Mouse (Mus musculus): ENCODE data around the gene Klhl21.
A peak's percentile ranks its signal among the peaks of the same experiment; 100 is the strongest.

Gene Klhl21

DNA sequence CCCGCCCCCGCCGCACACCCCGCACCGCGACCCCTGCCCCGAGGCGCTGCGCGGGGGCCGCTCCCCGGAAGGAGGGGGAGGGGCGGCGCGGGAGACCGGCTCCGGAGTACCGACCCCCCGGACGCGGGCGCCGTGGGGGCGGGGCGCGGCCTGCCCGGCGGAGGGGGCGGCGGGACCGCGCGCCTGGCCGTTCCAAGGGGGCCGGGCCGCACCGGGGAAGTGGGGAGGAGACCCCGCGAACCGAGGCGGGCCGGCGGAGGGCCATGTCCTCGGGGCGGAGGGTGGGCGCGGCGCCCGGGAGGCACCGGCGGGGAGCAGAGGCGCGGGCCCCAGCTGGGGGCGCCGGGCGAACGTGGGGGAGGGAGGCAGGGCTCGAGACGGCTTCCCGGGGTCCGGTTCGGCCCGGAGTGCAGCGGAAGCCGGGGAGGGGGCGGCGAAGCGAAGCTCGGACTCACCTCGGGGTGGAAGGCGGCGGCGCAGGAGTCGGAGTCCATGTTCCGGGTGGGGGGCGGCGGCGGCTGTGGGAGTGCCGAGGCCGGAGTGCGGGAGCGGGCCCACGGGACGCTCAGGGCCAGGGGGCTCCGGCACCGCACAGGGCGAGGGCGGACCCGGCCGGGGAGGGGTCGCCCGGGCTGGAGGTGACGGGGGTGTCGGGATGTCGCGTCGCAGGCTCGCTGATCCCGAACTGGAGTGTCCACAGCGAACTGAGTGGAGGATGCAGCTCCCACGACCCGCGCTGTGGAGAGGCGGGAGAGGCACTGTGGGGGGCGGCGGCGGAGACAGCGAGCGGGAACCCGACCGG lies 13.0 kb upstream of the Klhl21 start:
- DNase-seq (ENCODE audit: low read depth, low spot score): peak; percentile 35

DNA sequence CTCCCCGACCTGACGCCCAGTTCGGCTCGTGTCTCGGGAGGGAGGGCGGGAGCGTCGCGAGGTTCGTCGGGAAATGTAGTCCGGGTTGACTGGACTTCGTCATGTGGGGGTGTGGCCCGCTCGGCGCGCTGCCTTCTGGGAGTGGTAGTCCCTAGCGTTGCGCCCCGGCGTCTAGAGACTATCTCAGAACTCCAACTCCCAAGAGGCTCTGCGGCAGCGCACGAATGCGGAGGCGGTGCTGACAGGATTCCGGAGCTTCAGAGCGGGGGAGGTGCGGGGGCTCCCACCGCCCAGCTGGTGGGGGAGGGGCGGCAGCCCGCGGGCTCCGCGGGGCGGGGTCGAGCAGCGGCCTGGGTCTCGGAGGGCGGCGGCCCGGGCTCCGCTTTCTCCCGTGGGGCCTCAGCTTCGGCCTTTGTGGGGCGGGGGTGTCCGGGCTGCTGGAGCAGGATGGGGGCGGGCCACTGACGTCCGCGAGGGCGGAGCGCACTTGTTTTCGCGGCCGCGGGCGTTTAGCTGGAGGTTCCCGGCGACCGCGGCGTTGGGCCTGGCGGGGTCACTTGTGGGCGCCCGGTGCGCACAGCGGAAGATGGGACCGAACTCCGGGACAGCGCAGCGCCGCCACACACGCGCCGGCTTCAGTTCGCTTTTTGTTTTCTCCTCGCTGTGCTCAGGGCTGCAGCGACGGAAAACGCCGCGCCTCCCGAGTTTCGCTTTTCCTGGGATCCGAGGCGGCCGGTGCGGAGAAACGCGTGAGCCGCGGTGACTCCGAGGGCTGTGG lies 12.2 kb upstream of the Klhl21 start, which contains the start of gene Phf13:
Phf13 (minus strand) TSS at position 86 of the 778 bp plus-strand sequence.
- DNase-seq (ENCODE audit: low read depth, low spot score): peak; percentile 99

DNA sequence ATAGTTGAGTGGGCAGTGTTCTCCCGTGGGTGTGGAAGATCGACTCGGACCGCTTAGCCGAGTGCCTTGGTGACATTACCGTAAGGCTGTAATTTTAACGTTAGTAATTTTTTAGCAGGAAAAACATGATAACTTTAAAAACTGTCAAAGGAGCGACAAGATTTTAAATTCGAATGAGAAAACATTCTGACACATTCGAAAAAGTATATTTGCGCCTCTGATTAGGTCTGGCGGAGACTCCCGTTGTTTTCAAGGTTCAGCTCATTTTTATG lies 11.7 kb upstream of the Klhl21 start:
- no peak for DNase-seq (ENCODE audit: low read depth, low spot score)

DNA sequence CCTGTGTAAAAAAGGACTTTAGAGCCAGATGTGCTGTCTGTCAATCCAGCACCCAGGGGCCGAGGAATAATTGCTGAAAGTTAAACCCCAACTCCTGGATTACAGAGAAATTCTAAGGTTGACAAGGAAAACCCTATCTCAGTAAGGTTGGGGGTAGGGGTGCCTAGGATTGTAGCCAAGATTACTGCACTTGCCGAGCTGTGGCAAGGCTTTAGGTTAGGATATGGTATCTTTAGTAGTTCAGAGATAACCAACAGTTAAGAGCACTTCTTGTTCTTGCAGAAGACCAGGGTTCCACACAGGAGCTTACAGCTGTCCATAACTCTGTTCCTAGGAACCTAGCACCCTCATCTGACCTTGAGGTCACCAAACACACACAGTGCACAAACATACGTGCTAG lies 10.9 kb upstream of the Klhl21 start:
- no peak for DNase-seq (ENCODE audit: low read depth, low spot score)

DNA sequence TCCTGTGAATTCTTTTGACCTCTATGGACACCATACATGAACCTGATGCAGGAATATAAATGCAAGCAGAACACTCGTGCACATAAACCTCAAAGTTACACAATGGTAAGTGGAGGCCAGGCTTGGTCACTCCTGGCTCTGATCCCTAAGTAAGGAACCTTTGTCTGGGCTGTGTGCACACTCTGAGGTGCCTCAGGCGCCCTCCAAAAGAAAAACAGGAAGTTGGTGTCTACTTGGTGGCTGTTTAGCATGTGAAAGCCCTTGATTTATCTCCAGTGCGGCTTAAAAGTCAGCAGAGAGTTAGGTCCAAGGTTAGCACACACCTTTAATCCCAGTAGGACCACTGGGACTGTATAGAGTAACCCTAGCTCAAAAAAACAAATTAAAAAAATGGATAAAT lies 9.1 kb upstream of the Klhl21 start:
- DNase-seq (ENCODE audit: low read depth, low spot score): no peak

DNA sequence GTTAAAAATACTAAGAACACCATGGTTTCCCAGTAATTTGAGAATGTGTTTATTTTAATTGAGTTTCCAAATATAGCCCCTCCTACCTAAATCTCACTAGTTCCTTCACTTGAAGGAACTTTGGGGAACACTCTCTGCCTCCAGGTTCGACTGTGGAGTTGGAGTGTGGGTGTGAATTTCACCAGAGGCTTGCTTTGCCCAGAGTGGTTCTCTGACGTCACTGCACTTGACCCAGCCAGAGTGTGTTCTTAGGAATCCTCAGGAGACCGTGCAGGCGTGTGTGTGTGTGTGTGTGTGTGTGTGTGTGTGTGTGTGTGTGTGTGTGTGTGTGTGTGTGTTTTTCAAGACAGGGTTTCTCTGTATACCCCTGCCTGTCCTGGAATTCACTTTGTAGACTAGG lies 7.7 kb upstream of the Klhl21 start:
- no peak for DNase-seq (ENCODE audit: low read depth, low spot score)

DNA sequence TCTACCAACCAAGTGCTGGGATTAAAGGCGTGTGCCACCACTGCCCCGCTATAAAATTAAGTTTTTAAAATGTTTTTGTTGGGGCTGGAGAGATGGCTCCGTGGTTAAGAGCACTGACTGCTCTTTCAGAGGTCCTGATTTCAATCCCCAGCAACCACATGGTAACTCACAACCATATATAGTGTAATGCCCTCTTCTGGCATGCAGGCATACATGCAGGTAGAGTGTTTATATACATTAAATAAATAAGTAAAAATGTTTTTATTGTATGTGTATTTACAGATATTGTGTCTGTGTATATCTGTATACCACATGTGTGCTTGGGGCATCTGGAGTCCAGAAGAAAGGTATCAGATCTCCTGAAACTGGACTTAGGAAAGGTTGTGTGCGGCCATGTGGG lies 7.3 kb upstream of the Klhl21 start:
- DNase-seq (ENCODE audit: low read depth, low spot score): no peak

DNA sequence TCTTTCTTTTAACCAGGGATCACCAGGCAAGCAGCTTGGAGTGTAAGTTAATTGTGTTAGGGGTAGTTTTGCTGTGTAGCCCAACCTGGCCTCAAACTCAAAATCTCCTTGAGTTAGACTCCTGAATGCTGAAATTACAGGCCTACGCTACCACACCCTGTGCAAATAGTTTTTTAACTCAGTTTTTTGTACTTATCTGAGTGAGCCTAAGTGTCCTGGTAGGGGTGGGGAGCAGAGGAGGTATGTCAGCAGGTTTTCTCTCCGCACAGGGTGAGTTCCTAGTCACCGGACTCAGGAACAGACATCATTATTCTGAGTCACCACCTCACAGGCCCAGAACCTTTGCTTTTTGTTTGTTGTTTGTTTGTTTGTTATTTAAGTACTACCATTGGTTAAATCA lies 6.5 kb upstream of the Klhl21 start:
- no peak for DNase-seq (ENCODE audit: low read depth, low spot score)

DNA sequence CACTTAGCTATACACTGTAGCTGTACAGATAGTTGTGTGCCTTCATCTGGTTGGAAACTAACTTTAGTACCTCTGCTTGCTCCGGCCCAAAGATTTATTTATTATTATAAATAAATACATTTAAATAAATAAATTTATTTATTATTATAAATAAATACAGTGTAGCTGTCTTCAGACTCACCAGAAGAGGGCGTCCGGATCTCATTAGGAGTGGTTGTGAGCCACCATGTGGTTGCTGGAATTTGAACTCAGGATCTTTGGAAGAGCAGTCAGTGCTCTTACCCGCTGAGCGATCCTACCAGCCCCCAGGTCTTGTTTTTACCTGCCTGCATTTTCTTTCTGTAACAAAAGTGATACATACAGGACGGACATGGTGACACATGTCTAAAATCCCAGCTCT lies 2.5 kb upstream of the Klhl21 start:
- DNase-seq (ENCODE audit: low read depth, low spot score): no peak

DNA sequence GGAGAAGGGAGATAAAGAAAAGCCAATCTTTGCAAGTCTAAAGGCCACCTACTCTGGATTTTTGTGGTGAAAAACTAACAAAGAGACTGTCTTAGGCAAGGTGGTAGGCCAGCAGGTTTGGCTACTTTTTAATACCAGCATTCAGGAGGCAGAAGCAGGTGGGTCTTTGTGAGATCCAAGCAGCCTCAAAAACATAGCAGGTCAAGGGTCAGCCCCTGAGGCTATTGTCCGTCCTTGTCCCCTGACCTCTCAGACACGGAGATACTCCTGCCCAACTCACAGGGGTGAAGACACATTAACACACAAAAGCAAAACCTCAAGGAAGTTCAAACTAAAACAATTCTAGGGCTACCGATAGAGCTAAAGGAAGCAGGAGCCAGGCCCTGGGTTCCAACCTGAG lies 1.8 kb upstream of the Klhl21 start:
- no peak for DNase-seq (ENCODE audit: low read depth, low spot score)

DNA sequence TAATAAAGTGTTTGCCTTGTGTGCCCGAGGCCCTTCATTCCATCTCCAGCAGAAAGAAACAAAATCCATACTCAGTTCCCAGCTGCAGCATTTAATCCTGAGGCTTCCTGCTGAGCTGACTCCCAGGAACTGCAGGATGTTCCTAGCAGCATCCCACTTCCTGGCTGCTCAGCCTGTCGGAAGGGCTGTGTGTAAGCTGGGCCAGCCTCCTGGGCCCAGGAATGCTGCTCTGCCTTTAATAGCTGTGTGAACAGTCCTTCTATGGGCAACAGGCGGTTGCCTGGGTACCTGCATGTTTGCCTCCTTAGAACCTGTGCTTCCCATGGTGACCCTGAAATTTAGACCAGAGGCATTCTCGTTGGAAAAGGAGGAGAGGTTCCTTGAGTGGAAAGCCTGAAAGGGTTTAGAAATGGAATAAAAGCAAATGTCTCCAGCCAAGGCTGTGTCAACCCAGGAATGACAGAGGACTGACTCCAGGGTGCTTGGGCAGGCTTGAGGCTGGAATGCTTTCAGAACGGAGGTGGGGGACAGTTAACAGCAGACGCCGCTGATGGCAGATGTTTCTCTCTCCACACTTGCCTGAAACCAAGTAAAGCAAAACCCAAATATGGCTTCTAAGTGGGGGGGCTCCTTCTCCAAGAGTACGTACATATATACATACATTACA lies 989 bp upstream of the Klhl21 start:
- no peak for DNase-seq (ENCODE audit: low read depth, low spot score)

DNA sequence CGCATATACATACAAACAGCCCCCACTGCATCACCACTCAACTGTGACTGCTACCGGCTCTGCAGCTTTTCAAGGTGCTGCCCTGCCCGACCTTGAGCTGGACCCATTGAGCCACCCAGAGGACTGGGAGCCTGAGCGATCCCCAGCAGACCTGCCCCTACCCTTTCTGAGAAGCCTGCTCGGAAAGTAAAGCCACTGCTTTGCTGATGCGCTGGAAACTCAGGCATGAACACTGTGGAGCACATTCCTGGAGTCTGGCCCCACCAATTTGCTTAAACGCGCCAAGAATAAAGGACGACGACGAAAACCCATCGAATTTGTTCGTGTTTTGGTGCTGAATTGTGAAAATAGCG lies 479 bp upstream of the Klhl21 start:
- DNase-seq (ENCODE audit: low read depth, low spot score): no peak

DNA sequence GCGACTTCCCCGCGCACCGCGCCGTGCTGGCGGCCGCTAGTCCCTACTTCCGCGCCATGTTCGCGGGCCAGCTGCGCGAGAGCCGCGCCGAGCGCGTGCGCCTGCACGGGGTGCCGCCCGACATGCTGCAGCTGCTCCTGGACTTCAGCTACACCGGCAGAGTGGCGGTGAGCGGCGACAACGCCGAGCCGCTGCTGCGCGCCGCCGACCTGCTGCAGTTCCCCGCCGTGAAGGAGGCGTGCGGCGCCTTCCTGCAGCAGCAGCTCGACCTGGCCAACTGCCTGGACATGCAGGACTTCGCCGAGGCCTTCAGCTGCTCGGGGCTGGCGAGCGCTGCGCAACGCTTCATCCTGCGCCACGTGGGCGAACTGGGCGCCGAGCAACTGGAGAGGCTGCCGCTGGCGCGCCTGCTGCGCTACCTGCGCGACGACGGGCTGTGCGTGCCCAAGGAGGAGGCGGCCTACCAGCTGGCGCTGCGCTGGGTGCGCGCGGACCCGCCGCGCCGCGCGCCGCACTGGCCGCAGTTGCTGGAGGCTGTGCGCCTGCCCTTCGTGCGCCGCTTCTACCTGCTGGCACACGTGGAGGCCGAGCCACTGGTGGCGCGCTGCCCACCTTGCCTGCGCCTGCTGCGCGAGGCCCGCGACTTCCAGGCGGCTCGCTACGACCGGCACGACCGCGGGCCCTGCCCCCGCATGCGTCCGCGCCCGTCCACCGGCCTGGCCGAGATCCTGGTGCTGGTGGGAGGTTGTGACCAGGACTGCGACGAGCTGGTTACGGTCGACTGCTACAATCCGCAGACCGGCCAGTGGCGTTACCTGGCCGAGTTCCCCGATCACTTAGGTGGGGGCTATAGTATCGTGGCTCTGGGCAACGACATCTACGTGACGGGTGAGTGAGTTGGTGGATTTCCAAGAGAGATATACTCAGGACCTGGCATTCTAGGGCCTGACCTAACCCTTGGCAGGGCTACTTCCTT lies 761 bp downstream of the Klhl21 start:
- DNase-seq (ENCODE audit: low read depth, low spot score): peak; percentile 81

DNA sequence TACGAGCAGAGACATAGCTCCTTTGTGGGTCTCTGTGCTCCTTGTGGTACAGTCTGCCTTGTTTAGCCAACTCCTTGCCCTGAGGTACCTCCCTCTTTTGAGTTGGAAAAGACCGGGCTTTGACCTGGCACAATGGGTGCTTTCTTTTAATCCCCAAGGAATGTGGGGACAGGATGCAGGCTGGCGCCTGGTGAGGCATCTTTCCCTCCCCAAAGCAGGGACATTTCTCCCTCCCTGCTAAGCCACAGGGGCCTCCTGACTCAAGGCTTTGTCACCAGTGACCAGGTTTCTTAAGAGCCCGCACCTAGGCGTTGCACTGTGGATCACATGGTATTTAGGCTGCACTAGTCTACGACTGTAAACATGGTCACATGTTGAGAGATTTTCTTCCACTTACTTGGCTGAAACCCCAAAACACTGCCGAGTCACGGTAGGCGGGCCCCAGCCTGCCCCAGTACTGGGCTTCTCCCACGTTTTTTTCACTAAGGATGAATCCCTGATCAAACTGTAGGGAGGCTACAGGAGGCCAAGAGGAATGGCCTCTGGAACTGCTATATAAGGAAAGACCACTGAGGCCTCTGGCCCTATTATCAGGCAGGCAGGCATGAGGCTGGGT lies 1.6 kb downstream of the Klhl21 start:
- peak; percentile 54 for DNase-seq (ENCODE audit: low read depth, low spot score)

DNA sequence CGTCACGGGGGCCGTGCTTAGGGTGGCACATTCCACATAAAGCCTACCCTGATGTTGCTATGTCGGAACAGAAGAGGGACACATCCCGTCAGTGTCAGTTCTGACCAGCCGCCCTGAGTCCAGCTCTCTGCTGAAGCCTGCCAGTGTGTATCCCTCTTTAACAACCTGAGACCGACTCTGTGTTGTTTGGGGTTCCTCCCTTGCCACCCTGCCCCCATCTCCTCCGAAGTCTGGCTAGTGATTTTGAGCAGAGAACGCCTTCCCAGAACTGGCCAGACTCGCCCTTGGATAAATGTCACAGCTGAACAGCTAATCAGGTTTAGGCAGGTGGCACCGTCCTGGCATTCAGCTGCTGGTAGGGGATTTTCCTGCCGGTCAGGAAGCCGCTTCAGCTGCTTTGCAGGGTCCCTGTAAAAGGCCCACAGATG lies 2.1 kb downstream of the Klhl21 start:
- DNase-seq (ENCODE audit: low read depth, low spot score): no peak

DNA sequence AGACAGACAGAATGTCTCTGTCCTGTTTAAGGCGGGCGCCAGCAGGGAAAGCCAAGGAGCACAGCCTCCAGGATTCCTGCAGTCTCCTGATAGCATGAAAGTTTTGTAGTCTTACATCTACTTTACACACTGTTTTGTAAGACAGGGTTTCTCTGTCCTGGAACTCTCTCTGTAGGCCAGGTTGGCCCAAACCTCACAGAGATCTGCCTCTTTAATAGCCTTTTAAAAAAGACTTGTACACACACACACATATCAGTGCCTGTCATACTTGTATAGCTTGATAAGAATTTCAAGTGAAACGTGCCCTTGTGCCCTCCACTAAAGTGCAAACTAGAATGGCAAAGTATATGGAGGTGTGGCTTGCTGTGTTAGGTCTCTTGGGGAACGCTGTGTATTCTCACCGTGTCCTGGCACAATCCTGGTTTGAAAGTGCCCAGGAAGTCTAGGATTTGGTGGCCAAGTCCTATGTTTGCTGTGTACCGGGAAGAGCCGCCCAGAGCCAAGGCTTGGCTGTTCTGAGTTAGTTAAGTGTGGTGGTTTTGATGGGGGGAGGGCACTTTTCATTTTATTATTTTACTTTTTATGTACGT lies 2.7 kb downstream of the Klhl21 start:
- DNase-seq (ENCODE audit: low read depth, low spot score): no peak

DNA sequence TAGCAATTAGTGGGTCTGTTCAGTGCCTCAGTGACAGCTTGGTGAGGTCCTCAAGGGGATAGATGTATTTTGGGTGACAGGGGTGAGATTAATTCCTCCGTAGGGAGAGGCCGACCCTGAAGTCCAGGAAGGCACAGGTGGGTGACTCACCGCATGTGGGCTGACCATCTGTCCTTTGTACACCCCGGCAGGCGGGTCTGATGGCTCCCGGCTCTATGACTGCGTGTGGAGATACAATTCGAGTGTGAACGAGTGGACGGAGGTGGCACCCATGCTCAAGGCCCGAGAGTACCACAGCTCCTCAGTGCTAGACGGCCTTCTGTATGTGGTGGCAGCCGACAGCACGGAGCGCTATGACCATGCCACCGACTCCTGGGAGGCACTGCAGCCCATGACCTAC lies 3.5 kb downstream of the Klhl21 start:
- DNase-seq (ENCODE audit: low read depth, low spot score): no peak

DNA sequence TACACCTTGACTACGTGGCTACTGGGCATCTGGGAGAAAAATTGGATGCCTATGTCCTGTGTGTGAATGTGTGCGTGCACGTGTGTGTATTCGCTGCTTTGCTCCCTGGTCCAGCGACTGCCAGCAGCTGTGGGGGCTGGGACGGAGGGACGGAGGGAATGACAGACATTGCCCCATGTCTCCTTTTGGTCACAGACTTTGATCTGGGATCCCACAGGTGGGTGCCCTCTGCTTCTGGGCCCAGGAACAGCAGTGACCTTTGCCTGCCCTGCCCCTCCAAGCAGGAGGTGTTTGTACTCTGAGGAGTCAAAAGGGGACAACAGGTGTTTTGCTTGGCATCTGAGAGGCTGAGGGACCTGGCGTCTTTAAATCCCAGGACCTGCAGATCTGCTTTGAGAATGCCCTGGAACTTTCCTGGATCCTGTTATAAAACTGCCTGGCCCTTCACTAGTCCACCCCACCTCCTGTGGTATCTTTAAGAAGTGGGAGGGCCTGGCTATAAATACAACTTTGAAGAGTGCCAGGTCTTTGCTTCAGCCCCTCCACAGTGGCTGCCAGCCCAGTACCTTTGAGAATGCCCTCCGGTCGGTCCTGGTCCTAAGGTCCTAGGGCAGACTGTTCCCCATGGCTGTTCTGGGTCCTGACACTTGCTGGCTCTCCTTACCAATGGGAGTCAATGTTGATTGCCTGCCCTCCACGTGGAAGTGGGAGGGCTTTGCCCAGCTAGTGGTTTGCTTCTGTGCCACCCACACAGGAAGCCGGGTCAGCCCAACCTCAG lies 4.6 kb downstream of the Klhl21 start:
- no peak for DNase-seq (ENCODE audit: low read depth, low spot score)

DNA sequence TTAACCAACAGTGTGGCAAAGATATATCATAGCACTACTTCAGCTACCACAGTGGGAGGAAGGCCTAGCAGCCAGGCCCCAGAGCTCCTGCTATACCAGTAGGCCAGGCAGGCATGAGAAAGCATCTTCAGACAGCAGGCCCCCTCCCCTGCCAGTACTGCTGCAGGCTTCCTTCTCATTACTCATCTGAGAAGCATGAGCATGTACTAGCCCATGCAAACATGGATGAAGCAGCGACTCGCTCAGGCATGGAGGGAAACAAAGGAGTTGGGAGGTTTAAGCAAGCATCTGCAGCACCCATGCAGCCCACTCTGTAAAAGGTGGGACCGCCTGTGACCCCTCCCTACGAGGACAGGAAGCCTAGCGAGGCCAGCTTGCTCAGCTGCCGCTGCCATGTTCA lies 10.5 kb downstream of the Klhl21 start:
- no peak for DNase-seq (ENCODE audit: low read depth, low spot score)

DNA sequence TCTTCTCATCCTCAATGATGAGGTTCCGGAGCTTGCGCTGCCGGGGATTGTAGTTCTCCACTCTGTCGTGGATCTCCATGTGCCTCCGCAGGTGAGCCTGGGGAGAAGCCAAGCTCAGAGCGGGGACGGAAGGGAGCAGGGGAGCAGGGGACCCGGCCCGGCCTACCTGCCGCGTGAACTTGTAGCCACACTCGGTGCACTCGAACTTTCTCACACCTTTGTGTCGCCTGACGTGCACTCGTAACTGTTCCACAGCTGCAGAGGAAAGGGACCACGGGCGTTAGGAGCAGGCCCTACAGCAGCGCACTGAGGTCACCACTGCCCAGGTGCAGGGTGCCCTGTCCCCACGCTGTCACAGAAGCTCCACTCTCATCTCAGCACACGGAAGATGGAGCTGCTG lies 11.4 kb downstream of the Klhl21 start:
- no peak for DNase-seq (ENCODE audit: low read depth, low spot score)

Measured in CD4-positive helper T cell, adult 2 months (primary cell).